Mouse (Mus musculus) liver, adult 2 months (tissue): ENCODE measurements at regions not wholly inside any gene's neighbourhood (a gene's known extent, or its start where the extent isn't known, plus 50 kb on each side); places are given as distances from the start of the nearest gene placed in this dataset.
"Not testable (repeated sequence)": the region's sequence is repeated elsewhere in the genome, so short reads cannot be mapped to it uniquely, and the experiment has no call there.

Experiments
- CTCF ChIP-seq: fragments of 200-500 bp; IDR thresholded peaks from 2 replicates; pipeline ENCODE4 v1.5.1; 2011; ENCODE audit warnings: low read depth, low read length, control low read depth
- POLR2A ChIP-seq: fragments of 200-500 bp; IDR thresholded peaks from 2 replicates; pipeline ENCODE4 v1.6.1; 2011; ENCODE audit warnings: low read length, control low read depth; ENCODE audit not compliant: insufficient read depth; ENCODE audit errors: extremely low read depth

DNA sequence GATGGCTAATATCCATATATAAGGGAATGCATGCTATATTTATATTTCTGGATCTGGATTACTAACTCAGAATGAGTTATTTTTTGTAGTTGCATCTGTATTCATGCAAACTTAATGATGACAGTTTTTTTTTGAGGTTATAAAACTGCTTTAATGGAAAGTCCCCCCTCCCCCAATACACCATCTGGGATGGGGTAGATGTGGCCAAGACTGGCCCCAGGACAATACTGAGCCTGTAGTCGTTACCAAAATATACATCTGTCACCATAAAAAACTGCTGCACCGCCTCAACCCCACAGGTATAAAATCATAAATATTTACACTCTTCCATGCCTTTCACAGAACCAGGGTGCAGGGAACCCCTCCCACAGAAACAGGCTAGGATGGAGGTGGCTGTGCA lies 400.6 kb upstream of the Gdi2 start:
- not testable (repeated sequence) for TF ChIP-seq POLR2A, CTCF
